Mouse (Mus musculus) midbrain, embryonic 16.5 days (tissue): ENCODE results near the gene Cntnap1. TPM values are rescaled to one million over a fixed set of nuclear protein-coding genes. Genes with fewer than 3 reads are reported as not detected.
A peak's percentile ranks its signal among the peaks of the same experiment; 100 is the strongest.

ENCODE experiments used
- ATAC-seq: fragments of 200-750 bp; cut with Nextera tagmentation; 2 replicates; pipeline ENCODE4 v1.8.0; 2017; ENCODE audit warnings: moderate TSS enrichment
- H3K27ac ChIP-seq: fragments of 300-500 bp; sonication (generic); 2 replicates; pipeline ENCODE4 v1.5.1; 2014; ENCODE audit warnings: mild to moderate bottlenecking, low read length, mixed read lengths
- H3K27me3 ChIP-seq: fragments of 300-500 bp; sonication (generic); 2 replicates; pipeline ENCODE4 v1.6.1; 2014; ENCODE audit warnings: low read depth, low read length, mixed read lengths; ENCODE audit not compliant: control insufficient read depth, insufficient read depth
- H3K36me3 ChIP-seq: fragments of 300-500 bp; sonication (generic); 2 replicates; pipeline ENCODE4 v1.6.1; 2014; ENCODE audit warnings: mild to moderate bottlenecking, low read length, moderate library complexity, mixed read lengths; ENCODE audit not compliant: control insufficient read depth, insufficient read depth
- H3K4me1 ChIP-seq: fragments of 300-500 bp; sonication (generic); 2 replicates; pipeline ENCODE4 v1.6.1; 2014; ENCODE audit warnings: mild to moderate bottlenecking, low read length, mixed read lengths; ENCODE audit not compliant: control insufficient read depth, insufficient read depth
- H3K4me2 ChIP-seq: fragments of 300-500 bp; sonication (generic); 2 replicates; pipeline ENCODE4 v1.6.1; 2014; ENCODE audit warnings: mild to moderate bottlenecking, low read length, mixed read lengths
- H3K4me3 ChIP-seq: fragments of 300-500 bp; sonication (generic); 2 replicates; pipeline ENCODE4 v1.5.1; 2014; ENCODE audit warnings: low read depth, mild to moderate bottlenecking, low read length, moderate library complexity, mixed read lengths
- H3K9ac ChIP-seq: fragments of 300-500 bp; sonication (generic); 2 replicates; pipeline ENCODE4 v1.6.1; 2014; ENCODE audit warnings: low read depth, low read length, mixed read lengths
- H3K9me3 ChIP-seq: fragments of 300-500 bp; sonication (generic); replicated peaks from 2 replicates; pipeline ENCODE4 v1.6.1; 2014; ENCODE audit warnings: mild to moderate bottlenecking, low read length, mixed read lengths; ENCODE audit not compliant: control insufficient read depth, poor library complexity, severe bottlenecking
- WGBS: fragments of 180-500 bp; shearing (Covaris S2); extraction: QIAGEN DNeasy Blood & Tissue Kit; methylation state at CpG from one replicate; pipeline ENCODE4 v1.1.7; 2014; 5-methylcytosine and 5-hydroxymethylcytosine counted together
- polyA plus RNA-seq: library from polyadenylated mRNA; unstranded; fragments of >200 nt; fragmentation: Nextera tagmentation; extraction: Ambion mirVana; gene quantifications from 2 replicates; pipeline ENCODE4 v1.2.1, GENCODE M21; 2015

Cntnap1 gene
- polyA plus RNA-seq, 1 experiment from 2014 or later = 4.7 TPM

- Histone ChIP-seq H3K36me3 (no peaks in the 10 kb centered on the region), H3K4me1 (peaks cover 16% of the 10 kb centered on the region), H3K4me3 (peak overlapping the region; percentile 14), H3K9me3 (no peaks in the 10 kb centered on the region), H3K4me2 (peak overlapping the region; percentile 44), H3K9ac (peak overlapping the region; percentile 0; the same call in 1 of the 2 replicates), H3K27ac (peak overlapping the region; percentile 61), H3K27me3 (no peaks in the 10 kb centered on the region)
- WGBS = 19% methylated on average over 18 of the region's 19 CpGs
- peak; percentile 76; the same call in 1 of the 2 replicates for ATAC-seq
Observed at GRCm38 (mm10) chr11:101143338-101144225, 26.7 kb upstream of the Cntnap1 start.

DNA sequence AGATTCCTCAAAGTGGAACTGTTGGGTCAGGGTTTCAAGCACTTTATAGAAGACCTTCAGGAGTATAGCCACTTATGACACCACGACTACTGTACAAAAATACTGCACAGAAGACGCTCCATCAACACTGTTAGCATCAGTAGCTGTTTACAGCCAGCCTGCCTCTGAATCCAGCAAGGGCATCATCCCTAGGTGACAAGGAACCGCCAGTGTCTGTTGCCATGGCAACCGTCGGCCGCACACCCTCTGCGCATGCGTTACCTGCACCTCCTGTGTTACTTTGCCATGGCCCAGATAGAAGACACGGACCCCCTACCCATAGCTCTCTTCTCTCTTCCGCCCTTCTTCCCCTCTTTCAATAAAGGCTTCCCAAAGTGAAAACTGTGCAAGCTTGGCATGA lies 23.9 kb upstream of the Cntnap1 start:
- peak; percentile 75 for ATAC-seq
- H3K9me3 ChIP-seq = no peaks in the 10 kb centered on the region
- WGBS = 9% methylated on average over 10 of the region's 10 CpGs
- H3K4me2 ChIP-seq = peak overlapping the region; percentile 38; the same call in 1 of the 2 replicates
- peak overlapping the region; percentile 81 for H3K27ac ChIP-seq
- H3K4me1 ChIP-seq = peaks cover 16% of the 10 kb centered on the region
- H3K4me3 ChIP-seq = no peak overlapping the region
- no peaks in the 10 kb centered on the region for H3K27me3 ChIP-seq
- H3K9ac ChIP-seq = no peak overlapping the region
- H3K36me3 ChIP-seq = no peaks in the 10 kb centered on the region

DNA sequence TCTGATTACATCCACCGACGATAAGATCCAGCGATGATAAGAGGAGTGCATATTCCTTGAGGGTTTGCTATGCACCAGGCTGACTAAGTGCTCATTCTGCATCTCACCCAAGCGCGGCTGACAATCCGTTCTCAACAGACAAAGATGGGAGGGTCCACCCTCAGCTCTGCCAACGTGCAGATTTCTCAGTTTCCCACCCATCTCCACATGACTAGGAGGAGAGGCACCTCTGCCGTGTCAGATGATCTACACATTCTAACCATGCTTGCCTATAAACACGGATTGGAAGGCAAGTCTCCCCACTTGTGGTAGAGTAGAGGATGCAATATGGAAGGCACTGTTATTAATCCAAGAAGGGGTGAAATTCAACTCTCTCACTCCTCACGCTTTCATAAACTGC lies 21.6 kb upstream of the Cntnap1 start:
- peaks cover 13% of the 10 kb centered on the region for H3K4me1 ChIP-seq
- no peaks in the 10 kb centered on the region for H3K9me3 ChIP-seq
- no peak overlapping the region for H3K27ac ChIP-seq
- H3K4me3 ChIP-seq = no peak overlapping the region
- WGBS = 71% methylated on average over 10 of the region's 10 CpGs
- H3K9ac ChIP-seq = no peak overlapping the region
- no peak overlapping the region for H3K4me2 ChIP-seq
- H3K36me3 ChIP-seq = no peaks in the 10 kb centered on the region
- ATAC-seq = no peak
- no peaks in the 10 kb centered on the region for H3K27me3 ChIP-seq

DNA sequence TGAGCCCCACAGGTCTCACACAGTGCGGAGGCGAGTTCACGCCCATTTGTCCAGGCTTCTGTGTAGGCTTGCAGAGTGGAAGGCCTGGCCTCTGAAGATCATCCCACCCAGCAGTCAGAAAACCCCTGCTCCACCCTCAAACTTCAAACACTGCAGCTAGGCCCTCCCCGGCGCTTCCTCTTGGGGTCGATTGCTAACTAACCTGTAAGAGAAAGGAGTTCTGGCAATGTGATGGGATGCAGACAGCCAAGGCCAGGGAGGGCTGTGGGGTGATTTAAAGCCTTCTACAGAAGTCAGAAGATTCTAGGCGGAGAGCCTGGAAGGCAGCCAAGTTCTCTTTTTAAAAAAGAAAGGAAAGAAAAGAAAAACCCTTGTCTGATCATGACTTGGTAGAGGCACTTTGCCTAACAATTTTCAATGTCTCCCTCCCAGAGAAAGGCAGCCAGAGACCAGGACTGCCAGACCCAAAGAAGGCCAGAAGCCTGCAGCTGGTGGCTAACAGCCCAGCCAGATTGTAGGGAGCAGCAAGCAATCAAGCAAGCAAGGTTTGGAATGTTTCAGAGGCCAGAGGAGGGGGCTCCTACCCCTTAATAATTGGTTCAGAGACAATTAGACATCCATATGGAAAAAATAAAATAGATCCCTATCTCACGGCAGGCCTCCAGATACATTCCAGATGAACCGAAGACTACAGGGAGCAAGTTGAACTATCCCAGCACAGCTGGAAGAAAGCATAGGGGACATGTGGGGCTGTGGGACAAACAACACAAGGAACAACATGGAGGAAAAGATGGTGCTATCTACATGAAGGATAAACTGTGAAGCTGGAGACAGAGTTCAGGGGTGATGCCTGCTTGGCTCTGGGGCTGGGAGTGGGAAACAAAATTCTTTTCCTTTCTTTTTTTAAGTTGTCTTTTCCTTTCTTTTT lies 20.9 kb upstream of the Cntnap1 start:
- peaks cover 10% of the 10 kb centered on the region for H3K4me1 ChIP-seq
- H3K9ac ChIP-seq = no peak overlapping the region
- no peak overlapping the region for H3K27ac ChIP-seq
- no peaks in the 10 kb centered on the region for H3K27me3 ChIP-seq
- H3K9me3 ChIP-seq = no peaks in the 10 kb centered on the region
- H3K4me3 ChIP-seq = no peak overlapping the region
- 46% methylated on average over 9 of the region's 9 CpGs for WGBS
- ATAC-seq = no peak
- H3K36me3 ChIP-seq = no peaks in the 10 kb centered on the region
- no peak overlapping the region for H3K4me2 ChIP-seq

- Histone ChIP-seq H3K4me3 (no peak overlapping the region), H3K9me3 (no peaks in the 10 kb centered on the region), H3K36me3 (no peaks in the 10 kb centered on the region), H3K27me3 (no peaks in the 10 kb centered on the region), H3K4me1 (peaks cover 15% of the 10 kb centered on the region), H3K4me2 (no peak overlapping the region), H3K27ac (no peak overlapping the region), H3K9ac (no peak overlapping the region)
- 57% methylated on average over 2 of the region's 2 CpGs for WGBS
- no peak for ATAC-seq
Observed at GRCm38 (mm10) chr11:101151063-101151462, 19.3 kb upstream of the Cntnap1 start.

GRCm38 (mm10) chr11:101152825-101153224 lies 17.5 kb upstream of the Cntnap1 start:
- H3K4me2 ChIP-seq = no peak overlapping the region
- 60% methylated on average over 1 of the region's 1 CpGs for WGBS
- no peaks in the 10 kb centered on the region for H3K9me3 ChIP-seq
- H3K9ac ChIP-seq = no peak overlapping the region
- no peaks in the 10 kb centered on the region for H3K36me3 ChIP-seq
- no peak for ATAC-seq
- no peaks in the 10 kb centered on the region for H3K27me3 ChIP-seq
- no peak overlapping the region for H3K27ac ChIP-seq
- no peak overlapping the region for H3K4me3 ChIP-seq
- peaks cover 15% of the 10 kb centered on the region for H3K4me1 ChIP-seq

DNA sequence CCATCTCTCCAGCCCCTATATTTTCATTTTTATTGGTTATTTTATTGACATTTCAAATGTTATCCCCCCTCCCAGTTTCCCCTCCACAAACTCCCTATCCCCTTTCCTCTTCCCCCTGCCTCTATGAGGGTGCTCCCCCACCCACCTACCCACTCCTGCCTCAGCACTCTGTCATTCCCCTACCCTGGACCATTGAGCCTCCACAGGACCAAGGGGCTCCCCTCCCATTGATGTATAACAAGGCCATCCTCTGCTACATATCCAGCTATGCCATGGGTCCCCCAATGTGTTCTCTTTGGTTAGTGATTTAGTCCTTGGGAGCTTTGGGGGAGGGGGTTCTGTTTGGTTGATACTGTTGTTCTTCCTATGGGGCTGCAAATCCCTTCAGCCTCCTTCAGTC lies 15.7 kb upstream of the Cntnap1 start:
- no peak for ATAC-seq
- Histone ChIP-seq H3K9me3 (no peaks in the 10 kb centered on the region), H3K36me3 (peaks cover 3% of the 10 kb centered on the region), H3K27ac (no peak overlapping the region), H3K4me3 (no peak overlapping the region), H3K27me3 (no peaks in the 10 kb centered on the region; the same call in 1 of the 2 replicates), H3K4me2 (no peak overlapping the region), H3K4me1 (peaks cover 15% of the 10 kb centered on the region), H3K9ac (no peak overlapping the region)

GRCm38 (mm10) chr11:101155151-101155550 lies 15.2 kb upstream of the Cntnap1 start:
- peak overlapping the region; percentile 54; the same call in 1 of the 2 replicates for H3K4me3 ChIP-seq
- H3K9ac ChIP-seq = peak overlapping the region; percentile 86; the same call in 1 of the 2 replicates
- no peaks in the 10 kb centered on the region; the same call in 1 of the 2 replicates for H3K27me3 ChIP-seq
- H3K4me2 ChIP-seq = peak overlapping the region; percentile 81
- no peaks in the 10 kb centered on the region for H3K9me3 ChIP-seq
- H3K36me3 ChIP-seq = peaks cover 3% of the 10 kb centered on the region
- H3K4me1 ChIP-seq = peaks cover 15% of the 10 kb centered on the region
- WGBS = 70% methylated on average over 6 of the region's 6 CpGs
- H3K27ac ChIP-seq = peak overlapping the region; percentile 95
- 0 out of 2 replicates have a peak, but pooled peaks have one; percentile 11 for ATAC-seq
